Mouse (Mus musculus): ENCODE measurements around the gene Bub1.

DNA sequence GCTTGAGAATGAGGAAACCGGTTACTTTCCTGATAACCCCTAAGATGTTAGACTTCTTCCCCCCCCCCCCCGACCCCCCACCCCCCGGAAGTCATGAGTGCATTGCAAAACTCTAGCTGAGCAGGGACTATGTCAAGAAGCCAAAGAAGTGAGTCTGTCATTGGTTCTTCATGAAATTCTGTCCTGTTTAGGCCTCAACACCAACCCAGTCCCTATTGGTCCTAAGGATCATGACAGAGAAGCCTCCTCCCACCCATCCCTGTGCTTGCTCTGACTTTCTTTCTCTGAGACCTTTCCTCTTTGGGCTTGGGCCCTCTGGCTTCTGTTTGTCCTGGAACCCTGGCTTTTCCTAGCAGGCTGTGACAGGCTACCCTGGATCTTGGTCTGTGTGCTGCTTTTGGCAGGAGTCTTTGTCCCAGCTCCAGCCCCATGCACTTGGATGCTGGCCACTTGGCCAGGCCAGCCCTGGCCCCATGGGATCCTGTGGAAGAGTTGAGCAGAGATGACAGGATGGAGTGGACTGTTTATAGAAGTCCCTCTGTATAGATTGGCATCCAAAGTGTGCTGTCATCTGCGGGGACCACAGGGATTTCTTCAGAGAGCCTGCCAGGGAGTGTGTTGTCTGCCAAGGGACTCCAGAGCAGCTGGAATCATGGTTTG, 22.8 kb upstream of the Bub1 start:
- TF ChIP-seq POLR2A (IDR thresholded peaks at IDR 0.05; ENCODE audit: control insufficient read depth, low read depth, low read length) (no peak), CTCF (IDR thresholded peaks at IDR 0.05; ENCODE audit: control insufficient read depth, insufficient read depth, insufficient replicate concordance, low read depth, low read length) (no peak)

All from testis, adult 2 months (tissue).